Mouse (Mus musculus): ENCODE data around the gene Calu.

- TF ChIP-seq POLR2A (IDR thresholded peaks at IDR 0.05; ENCODE audit: low read depth, low read length) (no peak), CTCF (conservative IDR thresholded peaks at IDR 0.05; ENCODE audit: insufficient read depth, insufficient read length, low read depth, low read length) (no peak)
These were observed 11.5 kb downstream of the Calu start for GRCm38 (mm10) chr6:29359386-29359785.
